Mouse (Mus musculus): ENCODE measurements around the gene C1qtnf5.
A peak's percentile ranks its signal among the peaks of the same experiment; 100 is the strongest.

The C1qtnf5 gene

GRCm38 (mm10) chr9:44107110-44107509 is at the start of gene C1qtnf5:
Gene C1qtnf5, plus strand, starts transcription at chr9:44107245.
- no peak for DNase-seq

GRCm38 (mm10) chr9:44058606-44059005 is 48.4 kb upstream of the C1qtnf5 start:
- DNase-seq, result no peak

- DNase-seq, result no peak
Measured at GRCm38 (mm10) chr9:44065177-44065576, 41.9 kb upstream of the C1qtnf5 start.

- peak; percentile 100 for DNase-seq
Measured at GRCm38 (mm10) chr9:44066785-44067225, 40.2 kb upstream of the C1qtnf5 start, which contains the start of gene Usp2. Gene Usp2, plus strand, starts transcription at chr9:44067021.

- DNase-seq, result peak; percentile 75
Measured at GRCm38 (mm10) chr9:44067241-44067959, 39.6 kb upstream of the C1qtnf5 start.

- no peak for DNase-seq
Measured at GRCm38 (mm10) chr9:44067960-44068330, 39.1 kb upstream of the C1qtnf5 start.

GRCm38 (mm10) chr9:44069252-44069651 is 37.8 kb upstream of the C1qtnf5 start:
- DNase-seq, result no peak

GRCm38 (mm10) chr9:44070113-44070843 is 36.8 kb upstream of the C1qtnf5 start:
- DNase-seq, result no peak

GRCm38 (mm10) chr9:44070844-44071231 is 36.2 kb upstream of the C1qtnf5 start:
- DNase-seq, result no peak

GRCm38 (mm10) chr9:44071914-44072598 is 35.0 kb upstream of the C1qtnf5 start:
- no peak for DNase-seq

GRCm38 (mm10) chr9:44072599-44072915 is 34.5 kb upstream of the C1qtnf5 start:
- no peak for DNase-seq

- no peak for DNase-seq
Measured at GRCm38 (mm10) chr9:44073115-44073514, 33.9 kb upstream of the C1qtnf5 start.

GRCm38 (mm10) chr9:44074395-44075275 is 32.4 kb upstream of the C1qtnf5 start:
- DNase-seq, result peak; percentile 76

GRCm38 (mm10) chr9:44075276-44075995 is 31.6 kb upstream of the C1qtnf5 start:
- DNase-seq, result no peak

GRCm38 (mm10) chr9:44075996-44076763 is 30.9 kb upstream of the C1qtnf5 start:
- no peak for DNase-seq

- DNase-seq, result peak; percentile 69
Measured at GRCm38 (mm10) chr9:44076764-44077120, 30.3 kb upstream of the C1qtnf5 start.

- no peak for DNase-seq
Measured at GRCm38 (mm10) chr9:44077266-44077910, 29.7 kb upstream of the C1qtnf5 start.

- DNase-seq, result no peak
Measured at GRCm38 (mm10) chr9:44078136-44078797, 28.8 kb upstream of the C1qtnf5 start.

GRCm38 (mm10) chr9:44078955-44079756 is 27.9 kb upstream of the C1qtnf5 start:
- DNase-seq, result no peak
